Mouse (Mus musculus): Measurements from ENCODE around the gene Sema6d. TPM values are rescaled to one million over a fixed set of nuclear protein-coding genes. Genes with fewer than 3 reads are reported as not detected.

The Sema6d gene
- total and polyA plus RNA-seq, 3 experiments, result 13.8 to 16.4 (median 14.0) TPM

DNA sequence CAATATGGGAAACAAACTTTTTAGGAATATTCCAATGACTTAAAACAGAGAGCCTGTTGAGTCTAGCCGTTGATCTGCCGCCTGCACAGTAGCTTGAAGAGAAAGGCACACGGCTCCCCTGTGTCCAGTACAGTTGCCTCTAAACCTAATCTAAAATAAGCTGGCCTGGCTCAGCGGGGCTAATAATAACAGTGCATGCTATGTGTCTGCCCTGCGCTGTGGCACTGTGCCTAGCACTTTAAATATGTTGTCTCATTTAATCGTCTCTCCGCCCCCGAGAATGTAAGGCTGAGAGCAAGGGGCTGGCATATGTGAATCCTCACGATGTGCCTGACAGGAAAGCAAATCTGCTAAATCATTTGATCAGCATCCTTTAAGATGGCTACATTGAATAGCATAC lies 527.7 kb downstream of the Sema6d start:
- TF ChIP-seq EP300 (IDR thresholded peaks at IDR 0.05; ENCODE audit: insufficient read depth, low read depth, low read length), result 0 out of 2 replicates have a peak, but pooled peaks have one; percentile 43
- no peak for TF ChIP-seq POLR2A (IDR thresholded peaks at IDR 0.05; ENCODE audit: insufficient read depth, low read depth, low read length)
- 15% methylated on average over 9 of the region's 9 CpGs for WGBS
- Histone ChIP-seq H3K27ac (peak overlapping the region; percentile 82), H3K27me3 (ENCODE audit: control insufficient read depth, insufficient read depth, low read length) (no peaks in the 10 kb centered on the region), H3K4me3 (peak overlapping the region; percentile 25; the same call in 1 of the 2 replicates), H3K9ac (ENCODE audit: low read depth, low read length) (peak overlapping the region; percentile 26), H3K4me1 (ENCODE audit: control insufficient read depth, insufficient read depth, low read length) (peaks cover 42% of the 10 kb centered on the region), H3K36me3 (ENCODE audit: control insufficient read depth, insufficient read depth, low read length) (peaks cover 34% of the 10 kb centered on the region), H3K79me2 (replicated peaks; ENCODE audit: control insufficient read depth, insufficient read depth, low read length) (peaks cover 3% of the 10 kb centered on the region; the same call in 1 of the 2 replicates)
- peak in 1 of 2 experiments; percentile 70 for DNase-seq
- intact Hi-C loops (cut with DNase I), result no loop called here

DNA sequence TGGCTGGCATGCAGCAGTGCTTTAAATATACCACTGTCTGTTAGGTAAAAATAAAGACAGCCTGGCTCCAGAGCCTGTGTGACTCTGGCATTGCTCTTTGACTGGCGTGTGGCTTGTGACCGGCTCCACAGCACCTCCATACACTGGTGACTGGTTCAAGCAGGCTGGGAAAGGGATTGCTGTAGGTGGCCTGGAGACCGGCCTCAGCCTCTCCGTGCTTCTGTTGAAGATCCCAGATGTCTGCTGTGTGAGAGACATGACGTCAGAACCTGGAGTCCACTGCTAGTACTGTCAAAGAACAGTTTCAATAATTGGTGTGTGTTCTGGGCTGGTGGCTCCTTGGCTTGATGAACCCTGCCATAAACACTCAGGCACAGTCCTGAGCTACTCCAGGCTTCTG lies 528.3 kb downstream of the Sema6d start:
- H3K4me3 ChIP-seq, result peak overlapping the region; percentile 25; the same call in 1 of the 2 replicates
- 15% methylated on average over 5 of the region's 5 CpGs for WGBS
- H3K4me1 ChIP-seq (ENCODE audit: control insufficient read depth, insufficient read depth, low read length), result peaks cover 43% of the 10 kb centered on the region
- TF ChIP-seq EP300 (IDR thresholded peaks at IDR 0.05; ENCODE audit: insufficient read depth, low read depth, low read length), result no peak
- no peak for TF ChIP-seq POLR2A (IDR thresholded peaks at IDR 0.05; ENCODE audit: insufficient read depth, low read depth, low read length)
- no peak for TF ChIP-seq CTCF (IDR thresholded peaks at IDR 0.05)
- intact Hi-C loops (cut with DNase I), result no loop called here
- H3K36me3 ChIP-seq (ENCODE audit: control insufficient read depth, insufficient read depth, low read length), result peaks cover 38% of the 10 kb centered on the region
- no peaks in the 10 kb centered on the region for H3K27me3 ChIP-seq (ENCODE audit: control insufficient read depth, insufficient read depth, low read length)
- peak overlapping the region; percentile 82 for H3K27ac ChIP-seq
- peak overlapping the region; percentile 22; the same call in 1 of the 2 replicates for H3K9ac ChIP-seq (ENCODE audit: low read depth, low read length)
- peaks cover 3% of the 10 kb centered on the region; the same call in 1 of the 2 replicates for H3K79me2 ChIP-seq (replicated peaks; ENCODE audit: control insufficient read depth, insufficient read depth, low read length)
- no peak for DNase-seq

GRCm38 (mm10) chr2:124618526-124619219 lies 528.9 kb downstream of the Sema6d start:
- Histone ChIP-seq H3K27ac (peak overlapping the region; percentile 82), H3K27me3 (ENCODE audit: control insufficient read depth, insufficient read depth, low read length) (no peaks in the 10 kb centered on the region), H3K36me3 (ENCODE audit: control insufficient read depth, insufficient read depth, low read length) (peaks cover 39% of the 10 kb centered on the region), H3K9ac (ENCODE audit: low read depth, low read length) (no peak overlapping the region), H3K4me3 (no peak overlapping the region), H3K4me1 (ENCODE audit: control insufficient read depth, insufficient read depth, low read length) (peaks cover 48% of the 10 kb centered on the region), H3K79me2 (replicated peaks; ENCODE audit: control insufficient read depth, insufficient read depth, low read length) (peaks cover 3% of the 10 kb centered on the region; the same call in 1 of the 2 replicates)
- intact Hi-C loops (cut with DNase I), result no loop called here
- WGBS, result 42% methylated on average over 3 of the region's 3 CpGs
- no peak for DNase-seq
- TF ChIP-seq EP300 (IDR thresholded peaks at IDR 0.05; ENCODE audit: insufficient read depth, low read depth, low read length) (no peak), CTCF (IDR thresholded peaks at IDR 0.05) (no peak), POLR2A (IDR thresholded peaks at IDR 0.05; ENCODE audit: insufficient read depth, low read depth, low read length) (no peak)

GRCm38 (mm10) chr2:124620470-124620869 lies 530.7 kb downstream of the Sema6d start:
- no peak overlapping the region for H3K4me3 ChIP-seq
- no peaks in the 10 kb centered on the region for H3K27me3 ChIP-seq (ENCODE audit: control insufficient read depth, insufficient read depth, low read length)
- DNase-seq, result no peak
- intact Hi-C loops (cut with DNase I), result no loop called here
- no peak overlapping the region for H3K9ac ChIP-seq (ENCODE audit: low read depth, low read length)
- peaks cover 5% of the 10 kb centered on the region for H3K79me2 ChIP-seq (replicated peaks; ENCODE audit: control insufficient read depth, insufficient read depth, low read length)
- H3K36me3 ChIP-seq (ENCODE audit: control insufficient read depth, insufficient read depth, low read length), result peaks cover 26% of the 10 kb centered on the region
- no peak overlapping the region for H3K27ac ChIP-seq
- WGBS, result 19% methylated on average over 6 of the region's 6 CpGs
- peaks cover 41% of the 10 kb centered on the region for H3K4me1 ChIP-seq (ENCODE audit: control insufficient read depth, insufficient read depth, low read length)
- TF ChIP-seq EP300 (IDR thresholded peaks at IDR 0.05; ENCODE audit: insufficient read depth, low read depth, low read length) (no peak), CTCF (IDR thresholded peaks at IDR 0.05) (no peak), POLR2A (IDR thresholded peaks at IDR 0.05; ENCODE audit: insufficient read depth, low read depth, low read length) (no peak)

GRCm38 (mm10) chr2:124621972-124622621 lies 532.3 kb downstream of the Sema6d start:
- Histone ChIP-seq H3K4me3 (no peak overlapping the region), H3K27ac (no peak overlapping the region), H3K36me3 (ENCODE audit: control insufficient read depth, insufficient read depth, low read length) (peaks cover 18% of the 10 kb centered on the region), H3K79me2 (replicated peaks; ENCODE audit: control insufficient read depth, insufficient read depth, low read length) (peaks cover 6% of the 10 kb centered on the region), H3K4me1 (ENCODE audit: control insufficient read depth, insufficient read depth, low read length) (peaks cover 38% of the 10 kb centered on the region), H3K9ac (ENCODE audit: low read depth, low read length) (no peak overlapping the region), H3K27me3 (ENCODE audit: control insufficient read depth, insufficient read depth, low read length) (no peaks in the 10 kb centered on the region)
- 44% methylated on average over 6 of the region's 6 CpGs for WGBS
- TF ChIP-seq CTCF (IDR thresholded peaks at IDR 0.05) (no peak), POLR2A (IDR thresholded peaks at IDR 0.05; ENCODE audit: insufficient read depth, low read depth, low read length) (no peak), EP300 (IDR thresholded peaks at IDR 0.05; ENCODE audit: insufficient read depth, low read depth, low read length) (no peak)
- intact Hi-C loops (cut with DNase I), result no loop called here
- DNase-seq, result no peak
